Mouse (Mus musculus): ENCODE measurements around the gene Tmtc4.

DNA sequence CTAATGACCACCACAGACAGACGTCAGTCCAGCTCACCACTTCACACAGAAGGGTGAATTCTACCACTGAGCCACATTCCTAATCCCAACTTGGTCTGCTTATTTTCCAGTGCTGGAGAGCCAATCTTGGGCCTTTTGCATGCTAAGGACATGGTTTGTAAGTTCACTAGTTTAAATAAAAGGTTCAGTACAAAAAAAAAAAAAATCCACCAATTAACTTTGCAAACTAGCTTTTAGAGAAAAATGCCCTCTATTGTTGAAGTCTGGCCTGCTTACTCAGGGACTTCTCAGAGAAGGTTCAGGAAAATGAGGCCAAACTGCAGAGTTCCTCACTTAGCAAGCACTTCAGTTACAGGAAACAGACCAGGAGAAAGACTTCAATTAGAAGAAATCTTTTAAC lies 71.7 kb downstream of the Tmtc4 start:
- TF ChIP-seq CTCF (IDR thresholded peaks at IDR 0.05; ENCODE audit: low read depth) (no peak), EP300 (IDR thresholded peaks at IDR 0.05; ENCODE audit: low read depth) (no peak)

Measured in heart, postnatal 0 days (tissue).